Mouse (Mus musculus): ENCODE measurements at regions not wholly inside any gene's neighbourhood (a gene's known extent, or its start where the extent isn't known, plus 50 kb on each side); places are given as distances from the start of the nearest gene placed in this dataset.

DNA sequence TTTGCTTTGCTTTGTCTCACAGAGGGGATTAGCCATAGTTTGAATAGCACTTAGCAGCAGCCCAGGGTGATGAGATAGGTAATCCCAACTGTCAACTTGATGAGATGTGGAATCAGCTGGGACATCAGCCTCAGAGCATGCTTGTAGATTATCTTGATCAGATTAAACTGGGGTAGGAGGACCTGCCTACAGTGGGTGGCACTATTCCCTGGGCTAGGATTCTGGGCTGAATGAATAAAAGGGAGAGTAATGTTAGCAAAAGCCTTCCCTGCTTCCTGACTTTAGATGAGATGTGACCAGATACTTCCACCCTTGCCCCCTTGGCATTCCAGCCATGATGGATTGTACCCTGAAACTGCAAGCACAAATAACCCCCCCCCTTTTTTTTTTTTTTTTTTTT is 198.0 kb upstream of the Klf3 start:
- DNase-seq (ENCODE audit: low spot score in 2 of 2) = no peak

DNA sequence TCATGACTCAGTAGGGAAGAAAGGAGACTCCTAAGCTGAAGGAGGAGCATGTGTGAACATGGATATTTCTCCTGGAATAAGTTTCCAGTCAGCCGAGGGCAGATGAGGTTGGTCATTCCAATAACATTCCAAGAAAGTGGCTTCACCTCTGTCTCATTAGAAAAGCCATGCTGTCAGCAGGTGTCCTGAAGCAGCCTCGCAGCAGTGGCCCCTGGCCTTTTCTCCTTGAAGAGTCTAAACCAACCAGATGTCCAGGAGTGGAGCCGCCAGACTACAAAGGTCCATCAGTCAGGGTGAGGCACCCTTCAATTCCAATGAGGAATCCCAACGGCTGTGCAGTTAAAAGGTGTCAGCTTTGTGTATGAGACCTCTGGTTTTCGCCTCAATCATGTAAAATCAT is 197.2 kb upstream of the Klf3 start:
- DNase-seq (ENCODE audit: low spot score in 2 of 2) = no peak

DNA sequence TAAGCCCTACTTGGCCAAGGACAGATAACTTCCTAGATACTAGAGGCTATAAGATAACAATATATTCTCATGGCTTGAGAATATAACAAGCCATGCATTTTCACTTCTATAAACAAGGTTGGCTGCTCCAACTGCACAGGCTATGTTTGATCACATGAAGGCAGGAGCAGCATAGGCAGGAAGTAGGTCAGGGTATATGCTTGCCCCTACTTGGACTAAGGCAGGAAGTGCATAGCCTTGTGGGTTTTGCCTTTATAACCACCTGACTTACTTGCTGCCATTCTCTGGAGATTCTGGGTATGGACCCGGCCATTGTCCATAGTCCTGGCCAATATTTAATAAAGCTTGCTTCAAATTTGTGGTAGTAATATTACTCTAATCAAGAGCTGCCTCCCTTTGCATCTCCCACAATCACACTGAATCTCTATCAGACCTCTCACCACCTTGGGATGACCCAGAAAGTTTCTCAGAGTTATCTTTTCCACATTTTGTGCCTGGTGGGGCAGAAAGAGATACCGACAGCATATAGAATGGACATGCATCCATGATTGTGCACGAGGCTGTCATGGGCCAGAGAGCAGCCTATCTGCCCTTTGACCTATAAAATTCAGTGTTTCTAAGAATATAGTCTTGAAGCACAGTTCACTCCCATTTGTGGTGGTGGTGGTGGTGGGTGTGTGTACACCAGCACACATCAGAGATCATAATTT is 193.7 kb upstream of the Klf3 start:
- DNase-seq (ENCODE audit: low spot score in 2 of 2) = no peak

GRCm38 (mm10) chr5:64610146-64610545 is 193.0 kb upstream of the Klf3 start:
- DNase-seq (ENCODE audit: low spot score in 2 of 2) = no peak

GRCm38 (mm10) chr5:64610562-64611405 is 192.4 kb upstream of the Klf3 start:
- DNase-seq (ENCODE audit: low spot score in 2 of 2) = peak in 1 of 2 experiments; percentile 12

DNA sequence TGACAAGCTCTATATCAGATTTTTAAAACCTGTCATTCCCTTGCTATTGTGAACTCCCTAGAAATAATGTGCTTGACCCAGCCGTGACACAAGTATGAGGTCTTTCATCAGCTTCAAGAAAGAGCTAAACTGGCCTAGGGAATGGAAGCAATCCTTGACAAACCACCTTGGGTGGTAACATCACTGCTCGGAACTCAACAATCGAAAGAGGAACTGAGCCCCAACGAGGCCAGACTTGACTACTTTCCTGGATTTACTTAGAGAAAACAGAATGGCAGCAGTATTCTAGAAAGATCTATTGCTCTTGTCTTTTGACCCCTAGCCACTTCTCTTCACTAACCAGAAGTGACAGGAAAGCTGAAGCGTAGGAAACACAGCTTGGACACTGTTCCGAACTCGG is 191.2 kb upstream of the Klf3 start:
- no peak for DNase-seq (ENCODE audit: low spot score in 2 of 2)

- no peak for DNase-seq (ENCODE audit: low spot score in 2 of 2)
Measured at GRCm38 (mm10) chr5:64613696-64614095, 189.5 kb upstream of the Klf3 start.

DNA sequence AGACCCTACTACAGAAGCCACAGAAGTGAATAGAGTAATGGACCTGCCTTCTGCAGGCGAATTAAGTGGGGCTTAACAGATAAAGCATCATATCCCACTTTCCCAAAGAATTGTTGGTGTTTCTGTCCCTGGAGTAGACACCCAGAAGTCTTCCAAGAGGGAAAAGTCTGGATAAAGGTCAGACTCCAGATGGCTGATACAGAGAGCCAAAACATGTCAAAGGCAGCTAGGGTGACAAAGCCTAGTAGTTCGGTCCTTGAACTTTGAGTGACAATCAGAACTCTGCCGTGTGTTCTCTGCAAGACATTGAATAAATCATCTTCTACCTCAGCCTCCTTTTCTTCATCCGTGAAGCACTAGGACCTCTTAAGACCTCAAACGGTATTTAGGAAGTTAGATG is 185.1 kb upstream of the Klf3 start:
- DNase-seq (ENCODE audit: low spot score in 2 of 2) = no peak

DNA sequence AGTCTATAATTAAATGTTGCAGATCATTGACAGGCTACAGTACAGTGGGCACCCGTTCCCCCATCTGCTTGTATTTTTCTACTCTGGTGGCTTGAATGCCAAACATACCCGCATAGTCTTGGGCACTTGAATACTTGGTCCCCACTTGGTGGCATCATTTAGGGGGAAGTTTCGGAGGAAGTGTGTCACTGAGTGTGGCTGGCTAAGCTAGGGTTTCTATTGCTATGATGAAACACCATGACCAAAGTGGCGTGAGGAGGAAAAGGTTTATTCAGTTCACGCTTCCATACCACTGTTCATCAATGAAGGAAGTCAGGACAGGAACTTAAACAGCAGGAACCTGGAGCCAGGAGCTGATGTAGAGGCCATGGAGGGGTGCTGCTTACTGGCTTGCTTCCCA is 183.4 kb upstream of the Klf3 start:
- DNase-seq (ENCODE audit: low spot score in 2 of 2) = no peak

DNA sequence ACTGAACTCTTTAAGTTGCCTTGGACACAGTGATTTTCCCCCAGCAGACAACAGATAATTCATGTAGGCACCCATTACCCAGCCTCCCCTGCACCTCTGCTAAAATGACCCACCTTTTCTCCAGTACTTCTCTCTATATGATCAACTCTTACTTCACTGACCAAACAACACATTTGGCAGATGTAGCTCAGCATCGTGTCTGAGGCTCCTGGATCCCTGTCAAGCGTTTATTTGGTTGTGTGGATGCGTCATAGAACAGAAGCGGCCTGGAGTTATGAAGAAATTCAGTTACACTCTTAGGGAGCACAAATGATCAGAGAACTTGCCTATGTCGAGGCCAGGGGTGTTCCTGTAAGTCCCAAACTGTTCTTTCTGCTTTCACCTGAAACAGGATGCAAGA is 182.5 kb upstream of the Klf3 start:
- no peak for DNase-seq (ENCODE audit: low spot score in 2 of 2)

DNA sequence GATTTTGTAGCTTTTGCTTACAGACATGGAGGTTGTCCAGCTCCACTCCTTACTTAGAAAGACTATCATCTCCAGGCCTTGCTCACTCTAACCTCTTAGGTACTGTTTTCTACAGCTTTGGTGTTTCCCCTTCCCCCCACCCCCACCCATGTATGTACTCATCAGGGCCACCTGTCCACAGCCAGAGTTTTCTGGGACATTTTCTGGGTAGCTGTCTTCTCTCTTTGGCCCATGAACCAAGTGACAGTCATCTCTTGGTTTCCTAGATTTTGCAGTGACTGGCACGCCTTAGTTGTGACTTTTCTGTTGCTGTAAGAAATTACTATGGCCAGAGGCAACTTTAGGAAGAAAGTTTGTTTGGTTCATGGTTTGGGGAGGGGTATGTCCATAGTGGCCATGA is 181.8 kb upstream of the Klf3 start:
- DNase-seq (ENCODE audit: low spot score in 2 of 2) = no peak

DNA sequence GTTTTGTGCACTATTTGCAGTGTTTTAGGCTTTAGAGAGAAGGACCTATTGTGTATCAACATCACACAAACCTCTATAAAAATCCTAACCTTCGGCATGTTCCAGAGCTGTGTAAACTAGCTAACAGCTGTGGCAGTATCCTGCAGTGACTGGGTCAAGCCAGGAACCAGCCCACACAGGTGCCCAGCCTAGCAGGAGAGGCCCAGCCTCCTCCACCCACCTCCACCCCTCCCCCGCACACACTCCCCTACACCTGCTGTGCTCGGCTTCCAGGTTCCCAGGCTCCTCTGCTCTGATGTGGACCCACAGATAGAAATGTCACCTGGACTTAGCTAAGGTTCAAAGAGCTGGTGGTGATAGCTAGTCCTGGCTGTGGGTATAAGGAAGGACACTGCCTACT is 179.5 kb upstream of the Klf3 start:
- DNase-seq (ENCODE audit: low spot score in 2 of 2) = no peak

- no peak for DNase-seq (ENCODE audit: low spot score in 2 of 2)
Measured at GRCm38 (mm10) chr5:64624205-64624604, 179.0 kb upstream of the Klf3 start.

GRCm38 (mm10) chr5:64625421-64625820 is 177.8 kb upstream of the Klf3 start:
- DNase-seq (ENCODE audit: low spot score in 2 of 2) = no peak

GRCm38 (mm10) chr5:64625841-64626298 is 177.3 kb upstream of the Klf3 start:
- no peak for DNase-seq (ENCODE audit: low spot score in 2 of 2)

DNA sequence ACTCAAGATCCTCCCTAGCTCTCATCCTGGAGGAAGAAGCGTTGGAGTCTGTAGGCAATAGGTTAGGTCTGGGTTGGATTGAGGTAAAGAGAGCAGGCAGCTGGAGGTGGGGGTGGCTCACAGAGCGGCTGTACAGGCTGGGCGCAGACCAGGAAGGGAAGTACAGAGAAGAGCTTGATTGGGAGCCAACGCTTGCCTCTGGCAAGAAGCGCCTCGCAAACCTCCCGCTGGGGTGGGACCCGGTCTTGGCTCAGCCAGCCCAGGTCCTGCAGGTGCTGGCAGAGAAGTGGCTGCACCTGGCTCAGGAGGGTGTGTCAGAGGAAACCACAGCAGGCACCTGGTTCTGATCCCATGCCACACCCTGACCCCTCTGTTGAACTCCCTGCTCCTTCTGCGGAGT is 176.8 kb upstream of the Klf3 start:
- DNase-seq (ENCODE audit: low spot score in 2 of 2) = peak in 1 of 2 experiments; percentile 53

GRCm38 (mm10) chr5:64630582-64630981 is 172.6 kb upstream of the Klf3 start:
- no peak for DNase-seq (ENCODE audit: low spot score in 2 of 2)

DNA sequence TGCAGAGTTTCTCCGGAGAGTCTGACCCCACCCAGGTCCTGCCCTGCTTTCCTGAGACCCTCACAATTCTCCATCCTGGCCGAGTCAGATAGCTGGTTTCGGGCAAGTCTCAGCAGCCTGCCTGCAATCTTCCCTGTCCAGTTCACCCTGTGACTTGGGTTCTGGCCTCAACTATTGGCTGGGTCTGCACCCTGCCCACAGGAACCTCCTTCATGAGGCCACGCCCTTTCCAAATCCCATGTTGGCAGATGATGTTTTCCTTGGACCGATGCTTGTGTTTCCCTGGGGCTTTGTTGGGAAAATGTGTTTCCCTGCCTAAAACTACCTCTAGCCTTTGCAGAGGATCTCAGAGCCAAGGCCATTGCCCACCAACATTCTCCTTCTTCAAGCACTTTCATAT is 171.0 kb upstream of the Klf3 start:
- DNase-seq (ENCODE audit: low spot score in 2 of 2) = no peak

DNA sequence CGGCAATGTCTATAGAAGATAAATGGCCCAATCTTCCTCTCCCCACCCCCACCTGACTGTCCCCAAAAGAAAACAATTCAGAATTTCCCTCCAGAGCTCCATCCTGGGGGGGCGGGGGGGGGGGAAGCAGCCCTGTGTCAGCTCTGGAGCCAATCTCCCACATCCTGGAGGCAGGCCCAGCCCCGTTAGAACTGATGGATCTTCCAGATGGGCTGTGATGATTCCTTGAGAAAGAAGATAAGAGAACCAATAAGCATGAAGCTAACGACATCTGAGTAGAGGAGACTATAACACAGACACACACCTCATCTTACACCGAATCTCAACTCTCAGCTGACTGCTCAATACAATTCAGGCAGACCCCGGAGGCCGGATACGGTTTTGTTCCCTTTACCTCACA is 169.2 kb upstream of the Klf3 start:
- DNase-seq (ENCODE audit: low spot score in 2 of 2) = no peak

DNA sequence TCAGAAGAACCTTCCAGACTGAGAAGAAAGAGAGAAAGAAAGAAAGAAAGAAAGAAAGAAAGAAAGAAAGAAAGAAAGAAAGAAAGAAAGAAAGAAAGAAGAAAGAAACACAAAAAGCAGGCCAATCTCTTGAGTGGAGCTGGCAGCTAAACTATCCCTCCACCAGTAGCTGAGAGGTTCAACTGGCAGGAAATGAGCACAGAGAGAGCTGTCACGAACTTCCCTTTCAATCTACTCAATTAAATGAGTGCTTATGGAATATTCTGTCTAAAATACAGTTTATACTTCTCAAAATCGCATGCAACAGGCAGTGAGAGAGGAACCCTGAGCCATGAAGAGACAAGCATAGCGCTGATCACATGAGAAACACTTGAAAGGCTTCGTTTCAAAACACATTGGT is 168.5 kb upstream of the Klf3 start:
- DNase-seq (ENCODE audit: low spot score in 2 of 2) = no peak

GRCm38 (mm10) chr5:64636301-64636700 is 166.9 kb upstream of the Klf3 start:
- no peak for DNase-seq (ENCODE audit: low spot score in 2 of 2)

DNA sequence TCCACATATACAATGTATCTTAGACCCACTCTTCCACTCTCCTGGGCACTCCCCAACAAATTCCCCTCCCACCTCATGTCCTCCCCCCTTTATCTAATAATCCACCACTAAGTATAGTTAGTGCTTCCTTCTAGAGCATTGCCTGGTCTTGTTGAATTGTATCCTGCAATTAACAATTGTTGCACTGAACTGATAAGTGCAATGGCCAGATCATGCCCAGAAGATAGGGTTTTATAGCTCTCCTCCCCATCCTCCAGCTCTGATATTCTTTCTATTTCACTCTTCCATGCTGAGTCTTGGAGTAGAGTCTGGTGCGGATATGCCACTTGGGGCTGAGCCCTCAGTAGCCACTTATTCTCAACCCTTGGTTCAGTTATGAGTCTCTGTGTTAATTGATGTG is 159.6 kb upstream of the Klf3 start:
- DNase-seq (ENCODE audit: low spot score in 2 of 2) = no peak

DNA sequence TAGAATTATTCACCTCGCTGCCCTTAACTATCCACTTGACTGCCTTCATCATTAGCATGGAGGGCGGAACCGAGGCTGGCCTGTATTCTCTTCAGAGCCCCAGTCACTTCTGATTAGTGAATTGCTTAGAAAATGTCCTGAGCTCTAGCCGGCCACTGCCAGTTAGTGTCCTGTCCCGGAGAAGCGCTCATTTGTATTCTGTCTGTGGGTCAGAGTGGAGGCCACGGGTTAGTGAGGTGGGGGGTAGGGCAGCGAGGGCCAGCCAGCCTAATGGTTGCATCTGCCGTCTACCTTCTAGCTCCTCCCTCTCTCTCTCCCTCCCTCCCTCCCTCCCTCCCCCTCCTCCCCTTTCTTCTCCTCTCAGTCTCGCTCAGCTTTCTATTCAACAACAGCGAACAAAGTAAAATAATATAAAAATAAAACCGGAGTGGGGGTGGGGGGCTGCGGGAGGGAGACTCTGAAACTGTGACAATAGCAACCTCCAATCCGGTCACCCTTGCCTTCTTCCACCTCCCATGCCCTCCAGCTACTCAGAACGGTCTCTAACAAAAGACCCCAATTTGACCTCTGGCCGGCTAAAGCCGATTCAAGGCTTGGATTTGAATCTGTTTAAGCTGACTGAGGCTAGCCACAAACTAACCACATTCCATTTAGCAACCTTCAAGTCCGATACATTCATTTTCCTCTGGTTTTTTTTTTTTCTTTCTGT is 155.6 kb upstream of the Klf3 start:
- DNase-seq (ENCODE audit: low spot score in 2 of 2) = peak in 1 of 2 experiments; percentile 62

Measured in cerebellum, postnatal 4 days (tissue).